Mouse (Mus musculus): ENCODE data around the gene Best1.

- TF ChIP-seq CTCF (conservative IDR thresholded peaks at IDR 0.05; ENCODE audit: low read length) (no peak), NANOG (IDR thresholded peaks at IDR 0.05; ENCODE audit: borderline replicate concordance, low read length) (no peak)
These were observed 22.9 kb downstream of the Best1 start for GRCm38 (mm10) chr19:9978431-9978951.

All from E14TG2a.4 (cell line).